Mouse (Mus musculus): Measurements from ENCODE around the gene Akap2.

The Akap2 gene

GRCm38 (mm10) chr4:57798286-57799018 is 81.0 kb downstream of the Akap2 start:
- no peak for DNase-seq

- DNase-seq = no peak
Measured at GRCm38 (mm10) chr4:57799297-57799696, 81.8 kb downstream of the Akap2 start.

- DNase-seq = no peak
Measured at GRCm38 (mm10) chr4:57801239-57801638, 83.8 kb downstream of the Akap2 start.

GRCm38 (mm10) chr4:57801986-57802385 is 84.5 kb downstream of the Akap2 start:
- no peak for DNase-seq

- DNase-seq = no peak
Measured at GRCm38 (mm10) chr4:57802411-57802810, 85.0 kb downstream of the Akap2 start.

GRCm38 (mm10) chr4:57804902-57805301 is 87.4 kb downstream of the Akap2 start:
- no peak for DNase-seq

GRCm38 (mm10) chr4:57809449-57809848 is 92.0 kb downstream of the Akap2 start:
- no peak for DNase-seq

GRCm38 (mm10) chr4:57812075-57812474 is 94.6 kb downstream of the Akap2 start:
- DNase-seq = no peak

- DNase-seq = no peak
Measured at GRCm38 (mm10) chr4:57812916-57813575, 95.6 kb downstream of the Akap2 start.

- no peak for DNase-seq
Measured at GRCm38 (mm10) chr4:57813576-57813945, 96.1 kb downstream of the Akap2 start.

GRCm38 (mm10) chr4:57815355-57815754 is 97.9 kb downstream of the Akap2 start:
- no peak for DNase-seq

GRCm38 (mm10) chr4:57816146-57816545 is 98.7 kb downstream of the Akap2 start:
- DNase-seq = no peak

- no peak for DNase-seq
Measured at GRCm38 (mm10) chr4:57820839-57821374, 103.5 kb downstream of the Akap2 start.

GRCm38 (mm10) chr4:57821556-57822356 is 104.3 kb downstream of the Akap2 start:
- DNase-seq = no peak

- no peak for DNase-seq
Measured at GRCm38 (mm10) chr4:57822641-57823040, 105.2 kb downstream of the Akap2 start.

- no peak for DNase-seq
Measured at GRCm38 (mm10) chr4:57824626-57825240, 107.3 kb downstream of the Akap2 start.

- DNase-seq = no peak
Measured at GRCm38 (mm10) chr4:57826272-57826671, 108.8 kb downstream of the Akap2 start.

- no peak for DNase-seq
Measured at GRCm38 (mm10) chr4:57829131-57829530, 111.7 kb downstream of the Akap2 start.

- no peak for DNase-seq
Measured at GRCm38 (mm10) chr4:57829740-57830139, 112.3 kb downstream of the Akap2 start.

- no peak for DNase-seq
Measured at GRCm38 (mm10) chr4:57832318-57832717, 114.9 kb downstream of the Akap2 start.

- no peak for DNase-seq
Measured at GRCm38 (mm10) chr4:57833060-57833459, 115.6 kb downstream of the Akap2 start.

GRCm38 (mm10) chr4:57834141-57834540 is 116.7 kb downstream of the Akap2 start:
- DNase-seq = no peak

- DNase-seq = no peak
Measured at GRCm38 (mm10) chr4:57837089-57837488, 119.6 kb downstream of the Akap2 start.
